Mouse (Mus musculus): ENCODE data around the gene Eif3d. TPM values are rescaled to one million over a fixed set of nuclear protein-coding genes. Genes with fewer than 3 reads are reported as not detected.

Gene Eif3d
- polyA plus RNA-seq, 1 experiment from 2014 or later: 187 TPM

DNA sequence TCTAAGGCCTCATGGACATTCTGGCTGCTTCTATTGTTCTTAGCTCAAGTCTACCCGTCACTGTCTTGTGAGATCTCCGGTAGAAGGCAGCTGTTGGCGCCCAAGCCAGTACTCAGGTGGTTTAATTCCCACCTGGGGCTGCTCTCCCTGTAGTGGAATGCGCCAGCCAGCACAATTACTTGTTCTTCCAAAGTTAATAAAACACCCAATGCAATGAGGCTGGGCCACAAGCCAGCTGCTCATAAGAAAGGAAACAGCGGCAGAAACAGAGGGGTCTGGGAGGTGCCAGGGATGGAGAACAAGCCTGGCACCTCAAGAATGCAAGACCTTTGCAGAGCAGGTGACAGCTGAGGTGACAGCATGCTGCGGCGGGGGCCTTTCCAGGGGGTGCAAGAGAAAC is 21.6 kb downstream of the Eif3d start:
- Histone ChIP-seq H3K4me3 (no peak overlapping the region), H3K9me3 (no peaks in the 10 kb centered on the region), H3K27me3 (no peaks in the 10 kb centered on the region), H3K36me3 (no peaks in the 10 kb centered on the region), H3K27ac (no peak overlapping the region), H3K9ac (no peak overlapping the region), H3K4me1 (no peaks in the 10 kb centered on the region), H3K4me2 (no peak overlapping the region)
- 75% methylated on average over 7 of the region's 7 CpGs for WGBS
- no peak for ATAC-seq (ENCODE audit: borderline replicate concordance, extremely low read depth, low FRiP score, low TSS enrichment)

DNA sequence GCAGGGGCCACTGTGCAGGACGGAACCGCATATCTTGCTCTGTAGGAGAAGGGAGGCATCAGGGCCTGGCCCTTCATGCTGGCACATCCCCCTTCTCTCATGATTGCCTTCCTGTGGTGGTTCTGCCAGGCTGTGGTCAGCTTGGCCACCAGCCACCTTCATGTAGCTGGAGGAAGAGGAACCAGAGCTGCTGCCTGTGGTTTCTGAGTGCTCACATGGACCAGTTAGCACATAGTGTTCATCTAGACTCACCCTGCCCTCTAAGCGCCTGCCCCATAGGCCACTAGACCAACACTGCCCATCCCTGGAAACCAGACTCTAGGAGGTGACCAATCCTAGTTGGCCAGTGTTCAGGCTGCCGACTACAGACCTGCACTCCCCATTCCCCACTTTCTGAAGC is 24.9 kb downstream of the Eif3d start:
- H3K9ac ChIP-seq: no peak overlapping the region
- H3K27me3 ChIP-seq: no peaks in the 10 kb centered on the region
- no peak overlapping the region for H3K27ac ChIP-seq
- H3K36me3 ChIP-seq: no peaks in the 10 kb centered on the region
- no peak for ATAC-seq (ENCODE audit: borderline replicate concordance, extremely low read depth, low FRiP score, low TSS enrichment)
- 83% methylated on average over 4 of the region's 4 CpGs for WGBS
- H3K9me3 ChIP-seq: no peaks in the 10 kb centered on the region
- H3K4me1 ChIP-seq: no peaks in the 10 kb centered on the region
- H3K4me2 ChIP-seq: no peak overlapping the region
- H3K4me3 ChIP-seq: no peak overlapping the region

DNA sequence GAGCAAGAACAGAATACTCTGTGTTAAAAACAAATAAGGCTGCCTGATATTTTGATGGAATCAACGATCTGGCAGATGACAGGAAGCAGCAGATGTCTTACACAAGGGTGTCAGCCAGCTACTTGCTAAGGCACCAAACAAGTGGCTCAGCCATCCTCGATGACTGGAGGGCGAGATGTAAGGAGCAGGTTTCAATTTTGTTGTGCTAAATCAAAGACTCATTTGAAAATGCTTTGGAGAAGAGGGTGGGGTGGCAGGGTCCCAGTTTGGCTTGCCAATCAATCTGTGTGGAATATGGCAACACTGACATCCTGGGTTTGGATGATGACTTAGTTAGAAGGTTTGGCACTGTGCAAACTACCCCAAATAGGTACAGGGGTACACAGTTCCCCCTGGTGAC is 29.1 kb downstream of the Eif3d start:
- Histone ChIP-seq H3K27me3 (no peaks in the 10 kb centered on the region), H3K9ac (no peak overlapping the region), H3K4me3 (no peak overlapping the region), H3K27ac (no peak overlapping the region), H3K4me1 (no peaks in the 10 kb centered on the region), H3K36me3 (no peaks in the 10 kb centered on the region), H3K9me3 (no peaks in the 10 kb centered on the region), H3K4me2 (no peak overlapping the region)
- 75% methylated on average over 3 of the region's 3 CpGs for WGBS
- no peak for ATAC-seq (ENCODE audit: borderline replicate concordance, extremely low read depth, low FRiP score, low TSS enrichment)

DNA sequence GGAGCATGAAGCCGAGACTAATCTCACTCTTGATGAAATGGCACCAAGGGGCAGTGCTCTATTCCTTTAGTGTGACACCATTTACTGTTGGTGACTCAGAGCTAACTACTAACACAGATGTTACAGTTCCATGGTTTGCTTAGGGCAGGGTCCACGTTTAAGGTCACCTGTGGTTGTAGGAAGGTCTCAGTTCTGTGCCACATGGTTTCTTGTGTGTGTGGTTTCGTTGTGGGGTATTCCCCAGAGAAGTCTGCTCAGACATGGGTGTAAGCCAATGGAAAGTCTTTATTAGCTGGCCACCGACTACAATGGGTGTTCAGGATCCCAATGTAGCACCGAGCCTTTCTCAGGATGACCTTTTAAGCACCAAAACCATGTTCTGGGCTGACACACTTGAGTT is 32.1 kb downstream of the Eif3d start:
- Histone ChIP-seq H3K27ac (no peak overlapping the region), H3K36me3 (no peaks in the 10 kb centered on the region), H3K27me3 (no peaks in the 10 kb centered on the region), H3K4me2 (no peak overlapping the region), H3K9me3 (no peaks in the 10 kb centered on the region), H3K4me1 (peaks cover 5% of the 10 kb centered on the region; the same call in 1 of the 2 replicates), H3K4me3 (no peak overlapping the region), H3K9ac (no peak overlapping the region)
- no peak for ATAC-seq (ENCODE audit: borderline replicate concordance, extremely low read depth, low FRiP score, low TSS enrichment)
- WGBS: 69% methylated on average over 5 of the region's 5 CpGs

GRCm38 (mm10) chr15:77935673-77936375 is 34.8 kb downstream of the Eif3d start:
- 71% methylated on average over 14 of the region's 14 CpGs for WGBS
- Histone ChIP-seq H3K4me2 (no peak overlapping the region), H3K36me3 (no peaks in the 10 kb centered on the region), H3K4me1 (peaks cover 7% of the 10 kb centered on the region; the same call in 1 of the 2 replicates), H3K9ac (no peak overlapping the region), H3K9me3 (no peaks in the 10 kb centered on the region), H3K4me3 (no peak overlapping the region), H3K27ac (no peak overlapping the region), H3K27me3 (no peaks in the 10 kb centered on the region)
- ATAC-seq (ENCODE audit: borderline replicate concordance, extremely low read depth, low FRiP score, low TSS enrichment): no peak

- WGBS: 52% methylated on average over 5 of the region's 5 CpGs
- H3K27me3 ChIP-seq: no peaks in the 10 kb centered on the region
Observed at GRCm38 (mm10) chr15:77934968-77935367, 35.6 kb downstream of the Eif3d start.

DNA sequence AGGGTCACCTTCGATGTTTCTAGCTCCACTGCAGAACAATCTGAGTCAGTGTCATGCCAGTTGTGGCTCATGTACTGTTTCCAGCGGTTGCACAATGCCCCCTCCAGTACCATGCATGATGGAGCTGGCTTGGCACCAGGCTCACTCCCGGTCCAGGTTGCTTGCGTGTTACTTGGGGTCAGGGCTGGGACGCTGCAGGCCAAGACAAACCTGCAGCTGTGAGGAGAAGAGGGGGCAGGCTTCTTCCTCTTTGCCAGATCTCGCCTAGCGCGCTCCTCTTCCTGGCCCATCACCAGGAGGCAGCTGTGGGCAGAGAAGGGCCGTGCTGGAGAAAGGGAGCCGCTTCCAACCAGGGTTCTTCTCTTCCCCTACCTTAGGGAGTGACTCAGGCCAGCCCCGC is 36.3 kb downstream of the Eif3d start:
- 72% methylated on average over 11 of the region's 11 CpGs for WGBS
- ATAC-seq (ENCODE audit: borderline replicate concordance, extremely low read depth, low FRiP score, low TSS enrichment): no peak
- H3K27me3 ChIP-seq: no peaks in the 10 kb centered on the region
- H3K4me2 ChIP-seq: no peak overlapping the region
- H3K4me3 ChIP-seq: no peak overlapping the region
- no peak overlapping the region for H3K9ac ChIP-seq
- peaks cover 15% of the 10 kb centered on the region for H3K4me1 ChIP-seq
- no peaks in the 10 kb centered on the region for H3K9me3 ChIP-seq
- H3K36me3 ChIP-seq: no peaks in the 10 kb centered on the region
- H3K27ac ChIP-seq: no peak overlapping the region

More at GRCm38 (mm10) chr15:77934968-77935367, 35.6 kb downstream of the Eif3d start:
- no peak overlapping the region for H3K4me3 ChIP-seq
- H3K27ac ChIP-seq: no peak overlapping the region
- no peaks in the 10 kb centered on the region for H3K9me3 ChIP-seq
- peaks cover 8% of the 10 kb centered on the region for H3K4me1 ChIP-seq
- H3K9ac ChIP-seq: no peak overlapping the region
- H3K4me2 ChIP-seq: no peak overlapping the region
- no peaks in the 10 kb centered on the region for H3K36me3 ChIP-seq
- ATAC-seq (ENCODE audit: borderline replicate concordance, extremely low read depth, low FRiP score, low TSS enrichment): no peak

DNA sequence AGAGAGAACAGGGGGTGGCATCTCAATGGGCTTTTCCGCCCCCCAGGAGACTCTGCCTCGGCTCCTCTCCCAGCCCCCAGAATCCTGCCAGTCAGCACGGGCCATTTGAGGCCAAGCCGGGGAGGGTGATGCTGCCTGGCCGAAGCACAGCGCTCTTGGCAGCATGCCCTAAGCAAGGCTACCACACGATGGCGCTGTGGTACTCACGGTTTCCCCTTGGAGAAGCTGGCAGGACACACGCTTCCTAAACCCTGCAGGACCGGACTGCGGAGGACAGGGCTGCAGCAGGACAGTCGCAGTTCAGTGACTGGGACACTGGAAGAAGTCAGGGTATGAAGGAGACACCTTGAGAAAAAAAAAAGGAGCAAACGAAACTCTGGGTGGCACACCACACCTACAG is 36.8 kb downstream of the Eif3d start:
- peaks cover 16% of the 10 kb centered on the region for H3K4me1 ChIP-seq
- no peaks in the 10 kb centered on the region for H3K9me3 ChIP-seq
- peak; percentile 40; the same call in 1 of the 2 replicates for ATAC-seq (ENCODE audit: borderline replicate concordance, extremely low read depth, low FRiP score, low TSS enrichment)
- no peaks in the 10 kb centered on the region for H3K27me3 ChIP-seq
- H3K4me3 ChIP-seq: 0 out of 2 replicates have a peak overlapping the region, but pooled peaks have one; percentile 10
- no peak overlapping the region for H3K27ac ChIP-seq
- H3K9ac ChIP-seq: peak overlapping the region; percentile 2; the same call in 1 of the 2 replicates
- H3K4me2 ChIP-seq: peak overlapping the region; percentile 42
- WGBS: 1% methylated on average over 14 of the region's 14 CpGs
- H3K36me3 ChIP-seq: no peaks in the 10 kb centered on the region

GRCm38 (mm10) chr15:77933222-77933621 is 37.4 kb downstream of the Eif3d start:
- 50% methylated on average over 3 of the region's 3 CpGs for WGBS
- Histone ChIP-seq H3K27ac (no peak overlapping the region), H3K27me3 (no peaks in the 10 kb centered on the region), H3K4me1 (peaks cover 17% of the 10 kb centered on the region), H3K4me3 (no peak overlapping the region), H3K9me3 (no peaks in the 10 kb centered on the region), H3K36me3 (no peaks in the 10 kb centered on the region), H3K4me2 (peak overlapping the region; percentile 42; the same call in 1 of the 2 replicates), H3K9ac (peak overlapping the region; percentile 2; the same call in 1 of the 2 replicates)
- ATAC-seq (ENCODE audit: borderline replicate concordance, extremely low read depth, low FRiP score, low TSS enrichment): no peak

DNA sequence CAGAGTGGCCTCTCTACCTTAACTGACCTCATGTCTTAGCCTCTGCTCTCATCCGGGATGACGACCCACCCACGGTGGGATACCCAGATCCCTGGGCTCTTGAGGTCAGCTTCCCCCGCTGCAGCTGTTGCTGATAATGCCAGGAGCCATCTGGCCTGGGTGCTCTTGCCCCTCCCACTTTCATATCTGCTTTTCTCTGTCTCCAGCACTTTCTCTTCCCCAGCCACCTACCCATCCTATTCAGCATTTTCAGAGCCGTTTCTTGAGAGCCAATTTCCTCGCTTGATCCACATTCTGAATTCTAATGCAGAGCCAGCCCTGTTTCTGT is 39.0 kb downstream of the Eif3d start:
- 45% methylated on average over 6 of the region's 6 CpGs for WGBS
- no peak for ATAC-seq (ENCODE audit: borderline replicate concordance, extremely low read depth, low FRiP score, low TSS enrichment)
- Histone ChIP-seq H3K27me3 (no peaks in the 10 kb centered on the region), H3K4me3 (no peak overlapping the region), H3K9me3 (no peaks in the 10 kb centered on the region), H3K4me2 (no peak overlapping the region), H3K9ac (no peak overlapping the region), H3K4me1 (peaks cover 24% of the 10 kb centered on the region), H3K36me3 (peaks cover 1% of the 10 kb centered on the region), H3K27ac (no peak overlapping the region)

GRCm38 (mm10) chr15:77930986-77931688 is 39.5 kb downstream of the Eif3d start:
- Histone ChIP-seq H3K4me1 (peaks cover 24% of the 10 kb centered on the region), H3K27me3 (no peaks in the 10 kb centered on the region), H3K27ac (no peak overlapping the region), H3K36me3 (peaks cover 6% of the 10 kb centered on the region), H3K4me2 (no peak overlapping the region), H3K9ac (no peak overlapping the region), H3K9me3 (no peaks in the 10 kb centered on the region), H3K4me3 (no peak overlapping the region)
- 66% methylated on average over 6 of the region's 6 CpGs for WGBS
- ATAC-seq (ENCODE audit: borderline replicate concordance, extremely low read depth, low FRiP score, low TSS enrichment): no peak

GRCm38 (mm10) chr15:77929804-77930203 is 40.8 kb downstream of the Eif3d start:
- ATAC-seq (ENCODE audit: borderline replicate concordance, extremely low read depth, low FRiP score, low TSS enrichment): no peak
- Histone ChIP-seq H3K27me3 (no peaks in the 10 kb centered on the region), H3K36me3 (peaks cover 14% of the 10 kb centered on the region), H3K4me3 (peak overlapping the region; percentile 90), H3K27ac (0 out of 2 replicates have a peak overlapping the region, but pooled peaks have one; percentile 87), H3K4me2 (peak overlapping the region; percentile 87), H3K9ac (peak overlapping the region; percentile 70), H3K9me3 (no peaks in the 10 kb centered on the region), H3K4me1 (peaks cover 24% of the 10 kb centered on the region)
- WGBS: 49% methylated on average over 8 of the region's 8 CpGs

Measured in lung, embryonic 15.5 days (tissue).